Mouse (Mus musculus) left cerebral cortex, adult 11 months (tissue): Measurements from ENCODE around the gene C730034F03Rik.
"Not testable (repeated sequence)": the region's sequence is repeated elsewhere in the genome, so short reads cannot be mapped to it uniquely, and the experiment has no call there.

Experiments used
- DNase-seq: peaks from one replicate; pipeline ENCODE4 v3.0.0; 2022; ENCODE audit warnings: low spot score

The C730034F03Rik gene

GRCm38 (mm10) chr15:89429352-89430221 lies at the start of gene C730034F03Rik, which contains the start of the genes Gm44502 and Chkb:
TSS of gene C730034F03Rik (plus strand) at chr15:89429589.
TSS of gene Gm44502 (minus strand) at chr15:89429696.
TSS of gene Chkb (minus strand) at chr15:89429908.
- peak; percentile 94 for DNase-seq

- DNase-seq, result no peak
Observed at GRCm38 (mm10) chr15:89384617-89385016, 44.8 kb upstream of the C730034F03Rik start, which contains the start of gene Klhdc7b. TSS of gene Klhdc7b (plus strand) at chr15:89384917.

DNA sequence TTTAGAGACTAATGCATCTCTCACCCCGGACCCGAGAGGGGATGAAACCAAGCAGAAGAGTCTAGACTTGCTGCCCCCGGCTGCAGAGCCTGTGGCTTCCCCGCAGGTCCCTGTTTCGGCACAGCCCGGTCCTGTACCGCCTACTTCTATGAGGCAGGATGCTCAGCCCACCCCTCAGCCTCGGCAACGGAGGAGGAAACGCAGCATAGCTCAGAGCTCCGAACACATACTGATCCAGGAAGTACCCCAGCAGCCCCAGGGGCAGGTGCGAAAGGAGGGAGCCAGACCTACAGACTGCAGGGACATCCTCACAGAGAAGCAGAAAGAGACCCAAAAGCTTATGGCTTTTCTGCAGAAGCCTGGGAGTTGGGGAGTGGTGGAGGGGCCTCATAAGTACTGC lies 42.3 kb upstream of the C730034F03Rik start:
- DNase-seq, result no peak

- no peak for DNase-seq
Observed at GRCm38 (mm10) chr15:89390081-89390480, 39.3 kb upstream of the C730034F03Rik start.

DNA sequence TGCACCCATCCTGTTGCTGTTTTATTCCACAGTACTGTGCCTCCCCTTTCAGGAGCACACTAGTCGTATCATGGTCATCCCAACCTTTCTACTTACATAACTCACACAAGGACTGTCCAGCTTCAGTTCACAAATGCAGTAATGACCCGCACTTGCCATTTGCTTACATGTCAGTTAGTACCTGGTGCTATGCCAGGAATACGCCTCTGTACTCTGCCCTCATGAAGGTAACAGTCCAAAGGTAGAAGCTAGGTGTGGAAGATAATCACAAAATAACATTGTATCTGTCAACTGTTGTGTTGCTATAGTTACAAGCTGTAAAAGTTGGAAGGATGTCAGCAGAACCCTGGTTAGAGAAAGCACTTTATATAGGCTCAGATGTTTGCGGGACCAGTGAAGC lies 32.5 kb upstream of the C730034F03Rik start:
- DNase-seq, result no peak

- no peak for DNase-seq
Observed at GRCm38 (mm10) chr15:89398146-89398545, 31.2 kb upstream of the C730034F03Rik start.

DNA sequence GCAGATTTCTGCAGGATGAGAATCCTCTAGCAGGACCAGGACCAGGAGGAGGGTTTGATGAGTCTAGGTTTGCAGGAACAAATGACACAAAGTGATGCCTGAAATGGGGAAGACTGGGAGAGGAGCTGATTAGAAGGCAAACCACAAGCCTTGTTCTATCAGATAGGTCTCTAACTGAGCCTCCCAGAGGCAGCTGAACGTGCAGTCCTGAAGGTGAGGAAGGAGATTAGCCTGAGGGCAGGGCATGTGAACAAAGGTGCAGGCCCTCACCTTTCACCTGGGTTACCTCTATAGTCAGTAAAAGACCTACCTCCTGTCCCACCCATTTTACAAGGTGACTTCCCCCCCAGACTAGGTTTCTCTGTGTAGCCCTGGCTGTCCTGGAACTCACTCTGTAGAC lies 29.7 kb upstream of the C730034F03Rik start:
- no peak for DNase-seq

GRCm38 (mm10) chr15:89402471-89402870 lies 26.9 kb upstream of the C730034F03Rik start:
- DNase-seq, result no peak

DNA sequence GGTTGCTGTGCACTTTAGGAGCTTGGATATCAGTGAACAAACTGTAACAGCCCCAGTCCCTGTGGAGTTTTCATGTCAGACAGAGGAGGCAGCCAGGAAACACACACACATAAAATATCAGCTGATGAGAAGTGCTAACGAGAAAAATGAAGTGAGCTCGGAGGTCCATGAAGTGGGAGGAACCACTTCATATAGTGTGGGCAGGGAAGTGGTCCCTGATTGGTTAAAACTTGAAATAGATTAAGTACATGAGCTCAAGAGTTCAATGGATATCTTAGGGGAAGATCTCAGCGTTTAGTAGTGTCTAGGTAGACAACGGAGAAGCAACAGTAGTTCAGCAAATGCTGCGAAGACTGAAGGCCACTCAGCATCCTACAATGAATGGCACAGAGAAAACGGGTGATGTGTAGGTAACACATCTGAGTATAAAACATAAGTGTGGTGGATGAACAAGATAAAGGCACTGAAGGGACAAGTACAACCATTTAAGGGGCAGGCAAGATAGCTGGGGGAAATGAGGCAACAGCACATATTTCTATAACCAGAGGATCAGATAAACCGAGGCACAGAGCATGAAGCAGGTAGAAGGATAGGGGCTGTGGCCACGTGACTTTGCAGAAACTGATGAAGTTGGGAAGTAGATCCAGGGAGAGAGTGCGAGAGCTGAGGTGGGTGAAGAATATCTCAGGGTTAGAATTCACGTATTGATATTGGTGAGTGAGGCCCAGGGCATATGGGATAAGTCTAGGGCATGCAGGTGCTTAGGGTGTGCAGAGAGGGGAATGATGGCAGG lies 24.4 kb upstream of the C730034F03Rik start:
- DNase-seq, result no peak

- no peak for DNase-seq
Observed at GRCm38 (mm10) chr15:89406691-89407090, 22.7 kb upstream of the C730034F03Rik start.

- DNase-seq, result no peak
Observed at GRCm38 (mm10) chr15:89410118-89410517, 19.3 kb upstream of the C730034F03Rik start, which contains the start of gene Syce3. TSS of gene Syce3 (minus strand) at chr15:89410503.

DNA sequence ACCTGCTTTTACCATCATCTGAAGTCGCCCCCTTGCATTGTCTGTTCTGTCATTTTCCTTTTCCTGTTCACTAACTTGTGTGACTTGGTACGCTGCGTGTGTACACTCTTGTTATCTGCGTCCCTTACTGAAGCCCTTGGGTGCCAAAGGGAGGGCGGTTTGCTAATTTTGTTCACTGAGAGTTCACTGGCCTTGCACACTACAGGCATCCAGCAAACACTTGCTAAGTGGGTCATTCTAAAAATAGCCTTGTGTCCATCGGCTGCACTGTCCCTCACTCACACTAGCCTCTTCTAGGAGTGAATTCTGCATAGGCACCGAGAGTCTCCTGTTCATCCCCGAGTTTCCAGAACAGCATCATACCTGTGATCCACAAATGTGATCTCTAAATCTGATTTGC lies 14.1 kb upstream of the C730034F03Rik start:
- DNase-seq, result no peak

DNA sequence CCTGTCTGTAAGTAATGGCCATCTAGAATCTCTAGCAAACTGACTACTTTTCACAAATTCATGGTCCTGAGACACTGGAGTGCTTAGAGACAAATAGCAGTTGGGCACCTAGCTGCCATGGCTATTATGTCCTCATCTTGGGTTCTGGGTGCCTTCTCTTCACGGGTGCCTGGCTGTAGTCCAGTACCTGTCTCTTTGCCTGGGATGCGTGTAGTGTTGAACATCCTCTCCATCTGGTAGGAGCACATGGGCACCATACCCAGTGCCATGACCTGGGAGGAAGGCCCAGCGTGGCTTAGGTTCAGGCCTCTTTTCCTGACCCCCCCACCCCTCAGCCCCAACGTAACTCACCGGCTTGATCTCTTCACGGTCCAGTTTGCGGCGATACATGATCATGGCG lies 7.5 kb upstream of the C730034F03Rik start:
- no peak for DNase-seq

DNA sequence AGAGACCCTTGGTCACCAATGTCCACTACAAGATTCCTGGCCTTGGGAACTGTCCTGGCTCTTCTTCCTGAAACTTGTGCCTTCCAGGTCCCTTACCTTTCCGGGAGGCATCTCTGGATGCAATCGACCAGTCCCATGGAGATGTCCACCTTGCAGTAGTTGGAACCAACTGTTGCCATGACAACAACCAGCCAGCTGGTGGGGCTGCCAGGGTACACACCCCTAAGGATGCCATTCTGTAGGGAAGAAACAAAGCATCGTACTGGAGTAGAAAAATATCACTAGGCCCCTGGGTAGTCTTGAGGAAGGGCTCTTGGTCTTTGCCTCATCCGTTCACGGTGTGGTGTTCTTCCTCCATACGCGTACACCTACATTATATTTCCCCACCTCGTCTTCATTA lies 4.8 kb upstream of the C730034F03Rik start:
- no peak for DNase-seq

DNA sequence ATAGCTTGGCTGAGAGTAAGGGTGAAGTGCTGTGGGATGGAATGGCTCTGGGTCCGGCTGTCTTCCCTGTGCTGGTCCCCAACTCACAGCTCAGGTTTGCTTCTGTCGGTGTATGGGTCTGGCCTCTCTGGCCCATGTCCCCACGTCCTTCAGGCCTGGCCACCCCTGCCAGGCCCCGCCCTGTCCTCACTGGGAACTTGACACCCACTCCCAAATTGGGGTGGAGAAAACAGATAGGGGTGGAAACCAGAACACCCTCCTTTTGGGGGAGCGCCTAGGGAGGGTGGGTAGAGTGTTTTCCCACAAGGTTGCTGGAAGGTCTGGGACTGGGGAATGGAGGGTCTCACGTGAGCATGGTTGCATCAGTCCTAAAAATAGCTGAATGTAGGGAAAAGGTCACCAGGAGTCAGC lies 3.7 kb upstream of the C730034F03Rik start, which contains the start of gene Cpt1b:
Gene Cpt1b (minus strand): TSS at position 153 of the 411 bp plus-strand sequence.
- no peak for DNase-seq

DNA sequence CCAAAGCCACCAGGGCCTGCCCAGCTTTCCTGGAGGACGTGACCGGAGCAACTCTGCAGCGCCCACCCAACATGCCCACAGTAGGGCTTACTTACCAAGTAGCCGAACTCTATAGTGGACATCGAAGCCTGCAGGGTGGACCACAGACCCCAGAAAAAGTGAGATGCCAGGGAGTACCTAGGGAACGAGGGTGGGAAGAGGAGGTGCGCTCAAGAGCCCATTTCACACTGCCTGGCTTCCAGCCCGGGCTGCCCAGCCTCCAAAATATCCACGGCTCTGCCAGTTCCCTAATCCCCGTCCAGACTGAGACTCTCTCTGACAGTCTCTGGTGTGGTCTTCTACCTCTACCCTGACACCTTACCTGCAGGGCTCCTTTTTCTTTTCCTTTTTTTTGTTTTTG lies 2.7 kb upstream of the C730034F03Rik start:
- no peak for DNase-seq

DNA sequence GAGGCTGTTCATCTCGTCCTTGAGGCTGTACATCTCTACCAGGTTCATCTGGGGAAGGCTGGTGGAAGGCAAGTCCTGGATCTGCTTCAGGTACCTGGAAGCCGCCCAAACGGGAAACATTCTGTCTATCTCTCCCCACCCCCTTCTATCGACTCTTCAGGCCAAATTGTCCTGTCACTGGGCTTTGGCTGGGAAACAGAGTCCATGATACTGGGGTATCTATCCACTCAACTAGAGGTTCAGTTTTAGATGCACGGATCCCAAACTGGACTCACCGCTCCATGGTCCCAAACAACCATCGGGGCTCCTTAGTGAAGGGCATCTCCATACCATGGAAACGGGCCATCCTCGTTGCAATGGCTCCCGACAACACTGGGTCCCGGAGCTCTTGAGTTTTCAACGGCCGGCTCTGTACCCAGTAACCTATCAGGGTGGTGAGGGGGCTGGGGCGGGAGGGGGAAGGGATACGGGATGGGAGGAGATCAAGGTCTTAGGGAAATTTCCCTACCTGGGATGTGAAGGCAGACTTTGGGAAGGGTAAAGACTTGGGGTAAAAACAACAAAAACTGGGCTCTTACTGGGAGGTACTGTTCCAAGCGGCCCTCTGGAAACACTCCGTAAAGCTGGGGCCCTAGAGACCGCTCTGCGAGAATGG lies 1.1 kb upstream of the C730034F03Rik start:
- DNase-seq, result no peak

DNA sequence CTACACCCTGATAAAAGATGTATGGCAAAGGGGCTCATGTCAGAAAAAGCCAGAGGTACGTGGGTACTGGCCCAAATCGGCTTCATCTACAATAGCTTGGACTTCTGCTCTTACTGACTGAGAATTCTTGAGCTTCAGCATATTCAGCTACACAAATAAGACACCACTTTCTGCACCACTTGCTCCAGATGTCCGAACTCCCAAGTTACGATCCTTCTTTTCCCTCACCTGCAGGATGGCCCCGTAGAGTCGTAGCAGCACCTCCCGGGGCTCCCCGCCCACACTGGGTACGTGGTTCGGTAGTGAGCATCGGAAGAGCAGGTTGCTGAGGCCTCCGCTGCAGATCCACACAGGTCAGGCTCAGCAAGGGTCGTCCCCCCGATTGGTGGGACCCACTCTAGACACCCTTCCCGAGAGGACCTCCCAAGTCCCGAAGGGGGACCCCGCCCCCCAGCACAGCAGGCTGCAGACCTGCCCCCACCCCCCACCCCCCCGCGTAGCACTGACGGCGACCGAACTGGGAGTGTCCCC lies 503 bp upstream of the C730034F03Rik start:
- DNase-seq, result no peak

DNA sequence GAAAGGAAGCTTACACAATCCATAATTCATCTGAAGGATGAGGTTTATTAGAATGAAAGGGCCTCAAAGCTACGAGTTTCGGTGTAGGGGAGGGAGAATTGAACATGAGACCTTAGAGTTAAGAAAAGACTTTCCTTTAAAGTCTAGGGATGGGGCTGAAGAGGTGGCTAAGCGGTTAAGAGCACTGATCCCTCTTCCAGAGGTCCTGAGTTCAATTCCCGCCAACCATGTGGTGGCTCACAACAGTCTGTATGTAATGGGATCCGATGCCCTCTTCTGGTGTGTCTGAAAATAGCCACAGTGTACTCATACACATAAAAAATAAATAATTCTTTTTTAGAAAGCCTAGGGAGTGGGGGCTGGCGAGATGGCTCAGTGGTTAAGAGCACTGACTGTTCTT lies 952 bp downstream of the C730034F03Rik start:
- DNase-seq, result no peak

DNA sequence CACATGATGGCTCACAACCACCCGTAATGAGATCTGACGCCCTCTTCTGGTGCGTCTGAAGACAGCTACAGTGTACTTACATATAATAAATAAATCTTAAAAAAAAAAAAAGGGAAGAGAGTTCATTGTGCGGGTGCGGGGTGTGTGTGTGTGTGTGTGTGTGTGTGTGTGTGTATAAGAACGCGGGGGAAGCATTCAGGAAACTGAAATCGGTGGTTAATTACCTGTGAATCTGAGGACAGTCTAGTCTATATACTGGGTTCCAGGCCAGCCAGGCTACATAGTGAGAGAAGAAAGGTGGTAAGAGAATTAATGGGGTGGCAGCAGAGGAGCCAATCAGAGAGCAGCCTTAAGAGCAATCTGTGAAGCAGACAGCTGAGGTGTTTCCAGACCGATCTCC lies 1.4 kb downstream of the C730034F03Rik start:
- DNase-seq, result not testable (repeated sequence)

- no peak for DNase-seq
Observed at GRCm38 (mm10) chr15:89431271-89431670, 1.9 kb downstream of the C730034F03Rik start.

GRCm38 (mm10) chr15:89431806-89432205 lies 2.4 kb downstream of the C730034F03Rik start:
- no peak for DNase-seq
